Comparison of ENCODE assay signal across 8 mouse cellular contexts in the genomic region with DNA sequence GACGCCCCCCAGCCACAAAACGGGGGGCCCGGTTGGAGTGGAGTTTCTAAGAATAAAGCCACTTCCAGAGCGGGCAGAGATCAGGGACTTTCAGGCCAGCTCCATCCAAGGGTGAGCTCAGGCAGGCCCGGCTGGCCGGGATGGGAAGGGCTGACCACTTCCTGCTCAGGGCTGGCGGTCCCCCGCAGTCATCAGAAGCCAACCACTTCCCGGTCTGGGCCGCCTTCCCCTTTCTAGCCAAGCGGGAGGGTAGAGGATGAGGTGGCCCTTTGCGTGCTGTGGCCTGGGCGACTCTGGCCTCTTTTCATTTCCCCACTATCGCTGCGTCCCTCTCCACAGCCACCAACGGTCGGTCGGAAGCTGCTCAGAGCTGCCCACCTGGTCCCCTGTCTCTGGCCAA. TPM values are rescaled to one million over a fixed set of nuclear protein-coding genes. Genes with fewer than 3 reads are reported as not detected.
DNase-seq lines count a peak whose midpoint lies in the region; ATAC-seq lines count a peak whose summit lies in the region.

No protein-coding gene starts in this region.

- intact Hi-C loops in heart, postnatal 25 days (cut with DNase I): loop anchor here (5.0 kb wide), 2 partner anchors 53 to 123 kb away; no protein-coding TSS in a partner anchor

- DNase-seq in layer of hippocampus, adult 9-11 months: peak; percentile 73
- DNase-seq in layer of hippocampus, postnatal 25 days (ENCODE audit: extremely low spot score in 1 of 2, low spot score in 1 of 2): no peak
- DNase-seq in ZHBTc4 (ENCODE audit: low read depth, low spot score): peak; percentile 15
- peak; percentile 29 for DNase-seq in heart, postnatal 25 days (ENCODE audit: low spot score)
- DNase-seq in cerebellum, adult 11-12 months: no peak
- DNase-seq in testis, postnatal 14 days (ENCODE audit: low spot score): no peak
- no peak for DNase-seq in cerebellum, adult 18-20 months

- ATAC-seq in monocyte, adult 5-6 weeks (replicated peaks; ENCODE audit: insufficient number of reproducible peaks, low FRiP score, low TSS enrichment, poor library complexity, severe bottlenecking): peak; percentile 87

RNA-seq across cellular contexts. Expression of a gene that starts 50.6 kb away (rescaled TPM):
- total RNA-seq in layer of hippocampus, postnatal 25 days (2021): not detected
- total RNA-seq in heart, postnatal 25 days (2021): under 1 TPM; 0.31 to 0.50 TPM
- total RNA-seq in monocyte, adult 5-6 weeks (2017): 9.8 to 41.3 TPM (median 12.1 TPM) in 3 replicates

Comparison
In these comparisons a context has a peak if more than half of its experiments do, and no peak if none do; other contexts are left out.
1. DNase-seq: peak in layer of hippocampus, adult 9-11 months (single experiment), ZHBTc4 (single experiment) and heart, postnatal 25 days (single experiment); none in layer of hippocampus, postnatal 25 days (0 of 2), cerebellum, adult 11-12 months (single experiment), testis, postnatal 14 days (single experiment) and cerebellum, adult 18-20 months (0 of 2).